Mouse (Mus musculus) thymus, adult 2 months (tissue): ENCODE measurements around the gene Ifitm1. TPM values are rescaled to one million over a fixed set of nuclear protein-coding genes. Genes with fewer than 3 reads are reported as not detected.
A peak's percentile ranks its signal among the peaks of the same experiment; 100 is the strongest.

Experiments
- DNase-seq: peaks from one replicate; pipeline ENCODE4 v3.0.0; 2021
- H3K27ac ChIP-seq: fragments of 200-500 bp; 2 replicates; pipeline ENCODE4 v1.5.1; 2012; ENCODE audit warnings: low read length, control low read depth; ENCODE audit not compliant: control insufficient read depth, insufficient read depth
- H3K27me3 ChIP-seq: fragments of 200-500 bp; 2 replicates; pipeline ENCODE4 v1.6.1; 2012; ENCODE audit warnings: mild to moderate bottlenecking, low read length, moderate library complexity, mixed read lengths; ENCODE audit not compliant: control insufficient read depth, insufficient read depth
- H3K36me3 ChIP-seq: fragments of 200-500 bp; 2 replicates; pipeline ENCODE4 v1.6.1; 2012; ENCODE audit warnings: mild to moderate bottlenecking, low read length, moderate library complexity; ENCODE audit not compliant: control insufficient read depth, insufficient read depth
- H3K4me1 ChIP-seq: fragments of 200-500 bp; replicated peaks from 2 replicates; pipeline ENCODE4 v1.6.1; 2012; ENCODE audit warnings: low read length; ENCODE audit not compliant: control insufficient read depth, insufficient read depth
- H3K4me3 ChIP-seq: fragments of 200-500 bp; 2 replicates; pipeline ENCODE4 v1.5.1; 2012; ENCODE audit warnings: mild to moderate bottlenecking, low read length, control low read depth, moderate library complexity; ENCODE audit not compliant: control insufficient read depth, insufficient read depth
- CTCF ChIP-seq: fragments of 200-500 bp; IDR thresholded peaks from 2 replicates; pipeline ENCODE4 v1.5.1; 2012; ENCODE audit warnings: mild to moderate bottlenecking, control low read depth, low read length, moderate library complexity, borderline replicate concordance; ENCODE audit not compliant: control insufficient read depth, poor library complexity, insufficient read depth; ENCODE audit errors: extremely low read depth
- POLR2A ChIP-seq: fragments of 200-500 bp; IDR thresholded peaks from 2 replicates; pipeline ENCODE4 v1.6.1; 2012; ENCODE audit warnings: mild to moderate bottlenecking, low read length, control low read depth, moderate library complexity; ENCODE audit not compliant: control insufficient read depth, poor library complexity, insufficient read depth; ENCODE audit errors: extremely low read depth
- WGBS: fragments of 180-500 bp; shearing (Covaris S2); methylation state at CpG from one replicate; pipeline ENCODE4 v1.1.7; 2018; 5-methylcytosine and 5-hydroxymethylcytosine counted together
- polyA plus RNA-seq: library from polyadenylated mRNA; depleted of rRNA; stranded (reverse); fragments of >200 nt; gene quantifications from 2 replicates; pipeline ENCODE4 v1.2.3, GENCODE M21; 2012; rRNA removed

Gene Ifitm1
- polyA plus RNA-seq, result 39.0 and 60.9 TPM in 2 replicates

DNA sequence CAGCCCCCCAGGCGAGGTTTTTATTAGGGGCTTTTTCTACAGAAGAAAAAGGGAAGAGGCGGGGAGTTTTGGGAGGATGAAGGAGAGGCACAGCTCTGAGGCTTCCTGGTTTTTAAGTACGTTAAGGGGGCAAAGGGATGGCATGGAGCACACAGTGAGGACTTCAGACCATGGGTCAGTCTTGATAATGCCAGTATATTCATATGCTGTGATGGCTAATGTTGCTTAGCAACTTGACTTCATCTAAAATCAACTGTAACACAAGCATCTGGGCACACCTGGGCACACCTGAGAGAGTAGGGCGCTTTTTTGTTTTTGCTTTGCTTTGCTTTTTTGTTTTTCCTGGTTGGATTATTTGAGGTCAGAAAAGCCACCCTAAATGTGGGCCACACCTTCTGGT lies at the start of gene Ifitm1:
TSS of gene Ifitm1 (plus strand) at position 301 of the 400 bp plus-strand sequence.
- Histone ChIP-seq H3K4me3 (no peak within 1 kb of the TSS), H3K27ac (no peak within 1 kb of the TSS), H3K4me1 (no peaks in the 10 kb centered on the region), H3K36me3 (no peaks in the 10 kb centered on the region), H3K27me3 (no peaks in the 10 kb centered on the region)
- WGBS, result 68% methylated on average over 4 of the region's 4 CpGs
- no peak for DNase-seq
- TF ChIP-seq POLR2A, result no peak
- no peak for TF ChIP-seq CTCF

DNA sequence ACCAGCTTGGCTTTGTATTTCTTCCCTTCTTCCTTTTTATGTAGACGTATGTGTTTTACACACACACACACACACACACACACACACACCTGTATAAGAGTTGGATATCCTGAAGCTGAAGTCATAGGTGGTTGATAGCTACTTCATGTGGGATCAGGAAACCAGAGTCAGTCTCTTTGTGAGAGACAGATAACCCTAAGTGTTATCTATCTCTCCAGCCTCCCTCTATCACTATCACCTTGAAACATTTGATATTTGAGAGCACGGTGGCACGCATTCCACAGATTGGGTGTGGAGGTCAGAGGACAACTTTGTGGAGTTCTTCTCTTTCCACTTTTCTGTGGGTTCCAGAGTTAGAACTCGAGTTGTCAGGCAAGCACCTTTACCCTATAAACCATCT lies 47.1 kb upstream of the Ifitm1 start:
- no peak for TF ChIP-seq POLR2A
- no peak for TF ChIP-seq CTCF
- WGBS, result 80% methylated on average over 4 of the region's 4 CpGs
- Histone ChIP-seq H3K36me3 (no peaks in the 10 kb centered on the region), H3K4me1 (peaks cover 9% of the 10 kb centered on the region), H3K4me3 (no peak overlapping the region), H3K27me3 (peaks cover 4% of the 10 kb centered on the region; the same call in 1 of the 2 replicates), H3K27ac (no peak overlapping the region)
- DNase-seq, result no peak

DNA sequence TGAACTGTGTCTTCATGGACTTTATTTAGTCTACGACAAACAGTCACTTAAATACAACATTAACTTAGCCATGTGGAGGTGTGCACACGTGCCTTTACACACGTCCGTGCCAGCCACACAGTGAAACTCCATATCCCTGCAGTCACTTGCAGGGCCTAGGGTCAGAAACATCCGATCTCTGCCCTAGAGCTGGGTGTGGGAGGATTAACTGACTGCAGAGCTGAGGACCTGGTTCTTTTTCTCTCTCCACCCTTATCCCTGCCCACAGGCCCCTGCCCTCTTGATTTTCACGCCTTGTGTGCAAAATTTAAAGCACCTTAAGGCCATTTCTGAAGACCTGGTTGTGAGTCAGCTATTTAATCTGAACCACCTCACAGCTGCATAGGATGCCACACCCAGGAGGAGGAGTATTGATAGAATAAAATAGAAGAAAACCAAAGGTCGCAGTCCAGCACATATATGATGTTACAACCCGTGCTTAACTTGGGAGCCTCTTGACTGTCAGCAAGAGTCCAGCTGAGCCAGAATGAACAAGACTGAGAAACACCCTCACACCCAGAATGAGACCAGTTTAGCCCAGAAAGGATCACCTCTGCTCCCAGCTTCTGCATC lies 46.5 kb upstream of the Ifitm1 start, which contains the start of gene Nlrp6:
TSS of gene Nlrp6 (plus strand) at position 485 of the 612 bp plus-strand sequence.
- Histone ChIP-seq H3K4me1 (peaks cover 9% of the 10 kb centered on the region), H3K27ac (no peak within 1 kb of the TSS), H3K4me3 (no peak within 1 kb of the TSS), H3K36me3 (no peaks in the 10 kb centered on the region), H3K27me3 (peaks cover 4% of the 10 kb centered on the region; the same call in 1 of the 2 replicates)
- TF ChIP-seq CTCF (no peak), POLR2A (no peak)
- no peak for DNase-seq
- whole genome bisulfite sequencing, result 91% methylated on average over 8 of the region's 8 CpGs

DNA sequence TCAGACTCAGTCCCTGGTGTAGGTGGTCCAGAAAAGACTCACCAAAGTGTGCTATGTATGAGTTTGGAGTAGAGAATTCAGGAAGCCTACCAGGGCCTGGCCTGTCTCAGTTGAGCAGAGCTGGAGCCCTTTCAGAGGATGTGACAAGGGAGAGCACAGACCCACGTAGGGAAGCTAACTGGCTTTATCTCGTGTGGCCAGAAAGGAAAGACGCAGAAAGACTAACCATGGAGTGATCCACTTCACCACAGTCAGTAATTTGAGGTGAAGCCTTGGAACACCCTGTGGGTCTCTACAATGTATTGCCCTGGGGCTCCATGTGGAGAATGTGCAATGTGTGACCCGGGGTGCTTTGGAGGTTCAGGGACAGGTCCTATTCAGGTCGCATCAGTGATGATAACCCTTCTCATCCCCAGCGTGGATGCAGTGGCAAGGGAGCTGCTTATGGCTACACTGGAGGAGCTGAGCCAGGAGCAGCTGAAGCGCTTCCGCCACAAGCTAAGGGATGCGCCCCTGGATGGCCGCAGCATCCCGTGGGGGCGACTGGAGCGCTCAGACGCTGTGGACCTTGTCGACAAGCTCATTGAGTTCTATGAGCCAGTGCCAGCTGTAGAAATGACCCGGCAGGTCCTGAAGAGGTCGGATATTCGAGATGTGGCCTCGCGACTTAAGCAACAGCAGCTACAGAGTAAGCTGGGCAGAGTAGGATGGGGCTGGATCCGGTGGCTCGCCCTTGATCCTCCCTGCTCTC lies 45.6 kb upstream of the Ifitm1 start:
- no peak overlapping the region for H3K27ac ChIP-seq
- peaks cover 9% of the 10 kb centered on the region for H3K4me1 ChIP-seq
- 62% methylated on average over 22 of the region's 22 CpGs for WGBS
- H3K36me3 ChIP-seq, result no peaks in the 10 kb centered on the region
- no peak for TF ChIP-seq CTCF
- H3K27me3 ChIP-seq, result peaks cover 4% of the 10 kb centered on the region; the same call in 1 of the 2 replicates
- no peak for DNase-seq
- no peak overlapping the region for H3K4me3 ChIP-seq

DNA sequence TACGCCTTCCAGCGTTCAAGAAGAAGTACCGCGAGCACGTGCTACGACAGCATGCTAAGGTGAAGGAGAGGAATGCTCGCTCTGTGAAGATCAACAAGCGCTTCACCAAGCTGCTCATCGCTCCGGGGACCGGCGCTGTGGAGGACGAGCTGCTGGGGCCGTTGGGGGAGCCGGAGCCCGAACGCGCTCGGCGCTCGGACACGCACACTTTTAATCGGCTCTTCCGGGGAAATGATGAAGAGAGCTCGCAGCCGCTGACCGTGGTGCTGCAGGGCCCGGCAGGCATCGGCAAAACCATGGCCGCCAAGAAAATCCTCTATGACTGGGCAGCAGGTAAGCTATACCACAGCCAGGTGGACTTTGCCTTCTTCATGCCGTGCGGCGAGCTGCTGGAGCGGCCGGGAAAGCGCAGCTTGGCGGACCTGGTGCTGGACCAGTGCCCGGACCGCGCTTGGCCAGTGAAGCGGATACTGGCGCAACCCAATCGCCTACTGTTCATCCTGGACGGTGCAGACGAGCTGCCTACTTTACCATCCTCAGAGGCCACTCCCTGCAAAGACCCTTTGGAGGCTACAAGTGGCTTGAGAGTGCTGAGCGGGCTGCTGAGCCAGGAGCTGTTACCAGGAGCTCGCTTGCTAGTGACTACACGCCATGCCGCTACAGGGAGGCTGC lies 44.5 kb upstream of the Ifitm1 start:
- no peak for TF ChIP-seq POLR2A
- H3K4me1 ChIP-seq, result peaks cover 9% of the 10 kb centered on the region
- WGBS, result 3% methylated on average over 49 of the region's 49 CpGs
- peak overlapping the region; percentile 25 for H3K4me3 ChIP-seq
- no peak for DNase-seq
- no peak overlapping the region for H3K27ac ChIP-seq
- H3K36me3 ChIP-seq, result no peaks in the 10 kb centered on the region
- H3K27me3 ChIP-seq, result peaks cover 4% of the 10 kb centered on the region; the same call in 1 of the 2 replicates

DNA sequence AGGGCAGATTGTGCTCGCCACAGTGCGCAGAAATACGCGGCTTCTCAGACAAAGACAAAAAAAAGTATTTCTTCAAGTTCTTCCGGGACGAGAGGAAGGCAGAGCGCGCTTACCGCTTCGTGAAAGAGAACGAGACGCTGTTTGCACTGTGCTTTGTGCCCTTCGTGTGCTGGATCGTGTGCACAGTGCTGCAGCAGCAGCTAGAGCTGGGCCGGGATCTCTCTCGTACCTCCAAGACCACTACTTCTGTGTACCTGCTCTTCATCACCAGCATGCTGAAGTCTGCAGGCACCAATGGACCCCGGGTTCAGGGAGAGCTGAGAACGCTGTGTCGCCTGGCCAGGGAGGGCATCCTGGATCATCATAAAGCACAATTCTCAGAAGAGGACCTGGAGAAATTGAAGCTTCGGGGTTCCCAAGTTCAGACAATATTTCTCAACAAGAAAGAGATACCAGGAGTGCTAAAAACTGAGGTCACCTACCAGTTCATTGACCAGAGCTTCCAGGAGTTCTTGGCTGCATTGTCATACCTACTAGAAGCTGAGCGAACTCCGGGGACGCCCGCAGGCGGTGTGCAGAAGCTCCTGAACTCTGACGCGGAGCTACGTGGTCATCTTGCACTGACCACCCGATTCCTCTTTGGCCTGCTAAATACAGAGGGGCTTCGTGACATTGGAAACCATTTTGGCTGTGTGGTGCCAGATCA lies 43.8 kb upstream of the Ifitm1 start:
- no peak for DNase-seq
- WGBS, result 24% methylated on average over 30 of the region's 30 CpGs
- TF ChIP-seq CTCF, result no peak
- TF ChIP-seq POLR2A, result no peak
- Histone ChIP-seq H3K4me1 (peaks cover 9% of the 10 kb centered on the region), H3K36me3 (no peaks in the 10 kb centered on the region), H3K4me3 (peak overlapping the region; percentile 25), H3K27me3 (peaks cover 4% of the 10 kb centered on the region; the same call in 1 of the 2 replicates), H3K27ac (no peak overlapping the region)
